Mouse (Mus musculus) liver, embryonic 14.5 days (tissue): ENCODE measurements around the gene 4632433K11Rik. TPM values are rescaled to one million over a fixed set of nuclear protein-coding genes. Genes with fewer than 3 reads are reported as not detected.
"Not testable (repeated sequence)": the region's sequence is repeated elsewhere in the genome, so short reads cannot be mapped to it uniquely, and the experiment has no call there.

Experiments used
- ATAC-seq: fragments of 200-750 bp; cut with Nextera tagmentation; 2 replicates; pipeline ENCODE4 v1.8.0; 2017; ENCODE audit warnings: moderate number of reproducible peaks, mild to moderate bottlenecking, moderate library complexity; ENCODE audit not compliant: insufficient read depth
- DNase-seq, 3 experiments: peaks; one replicate each; pipeline ENCODE4 v3.0.0-alpha.2; 2012 to 2013; ENCODE audit warnings: low read depth in 3 of 3, low spot score in 3 of 3
- H3K27ac ChIP-seq: fragments of 300-500 bp; sonication (generic); 2 replicates; pipeline ENCODE4 v1.5.1; 2014; ENCODE audit warnings: moderate library complexity, mild to moderate bottlenecking, control low read depth, inconsistent platforms
- H3K27me3 ChIP-seq: fragments of 300-500 bp; sonication (generic); 2 replicates; pipeline ENCODE4 v1.6.1; 2014; ENCODE audit warnings: mild to moderate bottlenecking, low read length, moderate library complexity; ENCODE audit not compliant: control insufficient read depth, insufficient read depth
- H3K36me3 ChIP-seq: fragments of 300-500 bp; sonication (generic); replicated peaks from 2 replicates; pipeline ENCODE4 v1.6.1; 2014; ENCODE audit warnings: low read depth; ENCODE audit not compliant: control insufficient read depth, insufficient read depth
- H3K4me1 ChIP-seq, 2 experiments: fragments of 200-500 bp in 1 of 2; fragments of 300-500 bp in 1 of 2; sonication (generic) in 1 of 2; replicated peaks; 2 replicates each; pipeline ENCODE4 v1.6.1; 2012 to 2014; ENCODE audit warnings: antibody characterized with exemption in 1 of 2, inconsistent platforms in 1 of 2, low read length in 1 of 2; ENCODE audit not compliant: control insufficient read depth in 2 of 2, insufficient read depth in 2 of 2
- H3K4me2 ChIP-seq: fragments of 300-500 bp; sonication (generic); 2 replicates; pipeline ENCODE4 v1.6.1; 2014; ENCODE audit warnings: low read depth, mild to moderate bottlenecking, control low read depth, moderate library complexity
- H3K4me3 ChIP-seq, 2 experiments: fragments of 200-500 bp in 1 of 2; fragments of 300-500 bp in 1 of 2; sonication (generic) in 1 of 2; 2 replicates each; pipeline ENCODE4 v1.5.1; 2012 to 2014; ENCODE audit warnings: low read depth in 2 of 2, low read length in 2 of 2, mild to moderate bottlenecking in 2 of 2, control low read depth in 1 of 2, inconsistent platforms in 1 of 2, moderate library complexity in 1 of 2; ENCODE audit not compliant: insufficient read depth in 1 of 2
- H3K9ac ChIP-seq: fragments of 300-500 bp; sonication (generic); replicated peaks from 2 replicates; pipeline ENCODE4 v1.6.1; 2014; ENCODE audit warnings: mild to moderate bottlenecking, control low read depth, moderate library complexity
- H3K9me3 ChIP-seq: fragments of 300-500 bp; sonication (generic); 2 replicates; pipeline ENCODE4 v1.6.1; 2016; ENCODE audit warnings: low read length, mixed read lengths; ENCODE audit not compliant: control insufficient read depth
- CTCF ChIP-seq: IDR thresholded peaks from 2 replicates; pipeline ENCODE4 v1.5.1; 2016; ENCODE audit warnings: antibody characterized with exemption, low read depth, control low read depth
- EP300 ChIP-seq: IDR thresholded peaks from 2 replicates; pipeline ENCODE4 v1.6.1; 2016; ENCODE audit warnings: antibody characterized with exemption, low read depth
- WGBS: fragments of 180-500 bp; shearing (Covaris S2); extraction: QIAGEN DNeasy Blood & Tissue Kit; methylation state at CpG from one replicate; pipeline ENCODE4 v1.1.7; 2014; ENCODE audit not compliant: insufficient replicate concordance; 5-methylcytosine and 5-hydroxymethylcytosine counted together
- polyA plus RNA-seq, 2 experiments: library from polyadenylated mRNA; depleted of rRNA in 1 of 2; stranded (reverse) in 1 of 2; unstranded in 1 of 2; fragments of >200 nt; fragmentation: Nextera tagmentation in 1 of 2; extraction: Ambion mirVana in 1 of 2; gene quantifications; 2 replicates each; pipeline versions ENCODE4 v1.2.1 to v1.2.3; 2012 to 2014

The 4632433K11Rik gene
- polyA plus RNA-seq, 2 experiments = not detected

DNA sequence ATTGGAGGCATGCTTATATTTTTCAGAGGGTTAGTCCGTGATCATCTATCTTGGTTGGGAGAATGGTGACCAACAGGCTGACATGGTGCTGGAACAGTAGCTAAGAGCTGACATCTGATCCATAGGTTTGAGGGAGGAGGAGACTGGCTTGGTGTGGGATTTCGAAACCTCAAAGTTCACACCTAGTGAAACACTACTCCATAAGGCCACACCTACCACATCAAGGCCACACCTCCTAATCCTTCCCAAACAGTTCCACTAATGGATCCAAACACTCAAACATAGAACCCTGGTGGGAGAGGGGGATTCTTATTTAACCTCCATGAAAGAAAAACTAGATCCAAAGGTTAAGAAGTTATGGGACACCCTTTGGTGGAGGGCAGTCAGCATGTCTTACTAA is 17.0 kb upstream of the 4632433K11Rik start:
- Histone ChIP-seq H3K9ac (no peak overlapping the region), H3K4me1 (peaks cover 13 to 20% of the 10 kb centered on the region in 2 experiments), H3K4me3 (no peak overlapping the region), H3K4me2 (no peak overlapping the region), H3K36me3 (peaks cover 13% of the 10 kb centered on the region), H3K27me3 (no peaks in the 10 kb centered on the region), H3K9me3 (no peaks in the 10 kb centered on the region; the same call in 1 of the 2 replicates), H3K27ac (no peak overlapping the region)
- 87% methylated on average over 2 of the region's 2 CpGs for WGBS
- no peak for DNase-seq
- ATAC-seq = no peak
- TF ChIP-seq CTCF = no peak
- TF ChIP-seq EP300 = no peak

DNA sequence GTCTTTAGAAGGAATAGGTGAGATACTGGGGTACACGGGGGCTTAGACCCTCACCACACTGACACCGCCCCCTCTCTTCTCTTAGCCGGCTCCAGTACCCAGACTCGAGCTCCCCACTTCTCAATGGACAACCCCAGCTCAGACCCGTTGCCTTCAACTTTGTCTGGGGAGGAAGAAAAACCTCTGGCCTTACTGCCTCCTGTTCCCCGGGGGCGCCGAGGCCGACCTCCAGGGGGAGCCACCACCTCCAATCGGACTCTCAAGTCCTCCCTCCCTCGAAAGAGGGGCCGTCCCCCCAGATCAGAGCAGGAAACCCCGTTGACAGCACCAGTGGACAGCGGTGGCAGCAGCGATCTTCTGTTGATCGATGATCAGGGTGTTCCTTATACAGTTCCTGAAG is 16.6 kb upstream of the 4632433K11Rik start:
- H3K4me1 ChIP-seq = peaks cover 13 to 20% of the 10 kb centered on the region in 2 experiments
- DNase-seq = no peak
- ATAC-seq = no peak
- WGBS = 78% methylated on average over 16 of the region's 16 CpGs
- H3K4me2 ChIP-seq = no peak overlapping the region
- H3K9ac ChIP-seq = no peak overlapping the region
- H3K9me3 ChIP-seq = no peaks in the 10 kb centered on the region; the same call in 1 of the 2 replicates
- no peak overlapping the region for H3K4me3 ChIP-seq
- H3K27me3 ChIP-seq = no peaks in the 10 kb centered on the region
- H3K27ac ChIP-seq = no peak overlapping the region
- TF ChIP-seq CTCF (peak; percentile 38), EP300 (no peak)
- peaks cover 9% of the 10 kb centered on the region for H3K36me3 ChIP-seq

DNA sequence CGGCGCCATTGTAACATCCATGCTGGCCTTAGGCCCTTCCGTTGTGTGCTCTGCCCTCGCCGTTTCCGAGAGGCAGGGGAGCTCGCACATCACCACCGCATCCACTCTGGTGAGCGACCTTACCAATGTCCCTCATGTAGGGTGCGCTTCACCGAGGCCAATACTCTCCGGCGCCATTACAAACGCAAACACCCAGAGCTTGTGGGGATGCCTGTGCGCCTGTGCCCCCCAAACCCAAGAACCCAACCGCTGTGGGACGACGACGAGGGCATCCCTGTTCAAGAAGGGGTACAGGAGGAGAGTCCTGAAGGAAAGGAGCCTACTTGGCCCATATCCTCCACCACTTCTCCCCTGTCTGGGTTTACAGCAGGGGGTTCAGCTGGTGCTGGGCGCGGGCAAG is 16.0 kb upstream of the 4632433K11Rik start:
- WGBS = 88% methylated on average over 21 of the region's 21 CpGs
- DNase-seq (no peak), ATAC-seq (no peak)
- no peak for TF ChIP-seq EP300
- TF ChIP-seq CTCF = no peak
- Histone ChIP-seq H3K27me3 (no peaks in the 10 kb centered on the region), H3K36me3 (peaks cover 4% of the 10 kb centered on the region), H3K9me3 (no peaks in the 10 kb centered on the region; the same call in 1 of the 2 replicates), H3K4me1 (peaks cover 13 to 20% of the 10 kb centered on the region in 2 experiments), H3K27ac (no peak overlapping the region), H3K4me3 (no peak overlapping the region), H3K9ac (no peak overlapping the region), H3K4me2 (no peak overlapping the region)

DNA sequence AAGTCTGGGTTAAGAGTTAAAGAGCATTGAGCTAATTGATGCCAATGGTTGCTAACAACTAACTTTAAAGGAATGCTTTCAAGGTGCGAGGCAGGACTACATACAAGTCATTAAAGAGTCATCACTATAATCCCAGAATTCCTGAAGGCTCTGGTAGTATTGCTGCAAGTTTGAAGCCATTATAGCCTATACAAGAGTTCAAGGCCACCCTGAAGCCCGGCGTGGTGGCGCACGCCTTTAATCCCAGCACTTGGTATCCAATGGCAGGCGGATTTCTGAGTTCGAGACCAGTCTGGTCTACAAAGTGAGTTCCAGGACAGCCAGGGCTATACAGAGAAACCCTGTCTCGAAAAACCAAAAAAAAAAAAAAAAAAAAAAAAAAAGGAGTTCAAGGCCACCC is 14.3 kb upstream of the 4632433K11Rik start:
- H3K4me3 ChIP-seq = peak overlapping the region in 1 of 2 experiments; percentile 81; a peak in 2 of 4 replicates
- H3K36me3 ChIP-seq, H3K9me3 ChIP-seq, H3K27me3 ChIP-seq, ATAC-seq, DNase-seq: not testable (repeated sequence)
- peak overlapping the region; percentile 82 for H3K27ac ChIP-seq
- peak overlapping the region; percentile 79 for H3K9ac ChIP-seq
- peaks cover 10 to 16% of the 10 kb centered on the region in 2 experiments for H3K4me1 ChIP-seq
- H3K4me2 ChIP-seq = peak overlapping the region; percentile 66
- 29% methylated on average over 8 of the region's 8 CpGs for WGBS

DNA sequence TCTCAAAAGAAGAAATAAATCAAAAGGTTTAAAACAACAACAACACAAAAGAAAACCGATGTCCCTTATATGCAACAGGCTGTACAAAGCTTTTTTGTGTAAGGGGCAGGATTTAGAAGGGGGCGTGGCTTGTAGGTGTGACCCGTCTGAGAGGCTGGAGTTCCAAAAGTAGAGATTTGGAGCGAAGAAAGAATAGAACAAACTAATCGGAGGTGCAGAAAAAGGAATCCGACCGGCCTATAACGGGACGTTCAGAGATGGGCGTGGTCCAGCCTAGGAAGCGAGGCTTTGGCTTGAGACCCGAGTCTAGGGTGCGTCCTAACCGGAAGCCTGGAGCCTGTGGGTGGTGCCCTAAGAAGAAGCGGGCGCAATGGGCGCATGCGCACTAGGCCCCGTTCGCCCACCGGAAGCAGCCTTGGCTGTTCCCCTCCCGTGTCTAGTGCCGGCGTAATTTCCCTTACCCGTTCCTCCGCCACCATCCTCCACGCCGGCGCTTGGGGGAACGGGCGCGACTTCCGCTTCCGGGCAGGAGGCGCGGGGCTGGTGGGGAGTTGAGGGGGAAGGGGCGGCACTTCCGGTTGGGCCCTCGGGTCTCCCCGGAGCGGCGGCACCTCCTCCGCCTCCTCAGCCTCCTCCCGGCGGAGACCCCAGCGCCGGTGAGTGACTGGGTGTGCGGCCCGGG is 13.8 kb upstream of the 4632433K11Rik start, which contains the start of the genes Zfp865 and Ccdc106:
Gene Zfp865 (plus strand): TSS at position 377 of the 682 bp plus-strand sequence.
Gene Ccdc106 (plus strand): TSS at position 554 of the 682 bp plus-strand sequence.
- DNase-seq (peak; percentile 94 to 95 (median 95)), ATAC-seq (peak; percentile 84)
- peak; percentile 22; the same call in 1 of the 2 replicates for TF ChIP-seq CTCF
- TF ChIP-seq EP300 = no peak
- Histone ChIP-seq H3K4me3 (peak within 1 kb of the TSS; percentile 81 to 84), H3K27ac (peak within 1 kb of the TSS; percentile 82), H3K9ac (peak within 1 kb of the TSS; percentile 79), H3K27me3 (no peaks in the 10 kb centered on the region), H3K36me3 (peaks cover 4% of the 10 kb centered on the region), H3K4me2 (peak within 1 kb of the TSS; percentile 66), H3K9me3 (no peaks in the 10 kb centered on the region; the same call in 1 of the 2 replicates), H3K4me1 (peaks cover 10 to 16% of the 10 kb centered on the region in 2 experiments)
- under 1% methylated on average over 49 of the region's 49 CpGs for WGBS
